Mouse (Mus musculus) liver, embryonic 16.5 days (tissue): Measurements from ENCODE around the gene Ccr10. TPM values are rescaled to one million over a fixed set of nuclear protein-coding genes. Genes with fewer than 3 reads are reported as not detected.
A peak's percentile ranks its signal among the peaks of the same experiment; 100 is the strongest.
"Not testable (repeated sequence)": the region's sequence is repeated elsewhere in the genome, so short reads cannot be mapped to it uniquely, and the experiment has no call there.

ENCODE experiments used
- ATAC-seq: fragments of 200-750 bp; cut with Nextera tagmentation; 2 replicates; pipeline ENCODE4 v1.8.0; 2017; ENCODE audit warnings: low read depth, mild to moderate bottlenecking, moderate number of reproducible peaks, moderate library complexity
- H3K27ac ChIP-seq: fragments of 300-500 bp; sonication (generic); 2 replicates; pipeline ENCODE4 v1.5.1; 2014; ENCODE audit warnings: mild to moderate bottlenecking, low read length
- H3K27me3 ChIP-seq: fragments of 300-500 bp; sonication (generic); 2 replicates; pipeline ENCODE4 v1.6.1; 2014; ENCODE audit warnings: low read depth, low read length, mixed read lengths; ENCODE audit not compliant: control insufficient read depth, insufficient read depth
- H3K36me3 ChIP-seq: fragments of 300-500 bp; sonication (generic); 2 replicates; pipeline ENCODE4 v1.6.1; 2014; ENCODE audit warnings: mild to moderate bottlenecking; ENCODE audit not compliant: control insufficient read depth, insufficient read depth
- H3K4me1 ChIP-seq: fragments of 300-500 bp; sonication (generic); 2 replicates; pipeline ENCODE4 v1.6.1; 2014; ENCODE audit warnings: low read depth, low read length, mixed read lengths; ENCODE audit not compliant: control insufficient read depth
- H3K4me2 ChIP-seq: fragments of 300-500 bp; sonication (generic); 2 replicates; pipeline ENCODE4 v1.6.1; 2014; ENCODE audit warnings: low read depth, low read length, mixed read lengths
- H3K4me3 ChIP-seq: fragments of 300-500 bp; sonication (generic); 2 replicates; pipeline ENCODE4 v1.5.1; 2014; ENCODE audit warnings: low read depth, mild to moderate bottlenecking, low read length
- H3K9ac ChIP-seq: fragments of 300-500 bp; sonication (generic); 2 replicates; pipeline ENCODE4 v1.6.1; 2014; ENCODE audit warnings: low read depth, low read length
- H3K9me3 ChIP-seq: fragments of 300-500 bp; sonication (generic); replicated peaks from 2 replicates; pipeline ENCODE4 v1.6.1; 2016; ENCODE audit warnings: low read length; ENCODE audit not compliant: control insufficient read depth
- WGBS: fragments of 180-500 bp; shearing (Covaris S2); extraction: QIAGEN DNeasy Blood & Tissue Kit; methylation state at CpG from one replicate; pipeline ENCODE4 v1.1.7; 2014; ENCODE audit not compliant: insufficient replicate concordance; 5-methylcytosine and 5-hydroxymethylcytosine counted together
- polyA plus RNA-seq: library from polyadenylated mRNA; unstranded; fragments of >200 nt; fragmentation: Nextera tagmentation; extraction: Ambion mirVana; gene quantifications from 2 replicates; pipeline ENCODE4 v1.2.1, GENCODE M21; 2015

The Ccr10 gene
- polyA plus RNA-seq, 1 experiment from 2014 or later, result 0.05 TPM

GRCm38 (mm10) chr11:101163476-101164350 is 11.5 kb downstream of the Ccr10 start:
- Histone ChIP-seq H3K4me1 (peaks cover 20% of the 10 kb centered on the region), H3K36me3 (no peaks in the 10 kb centered on the region), H3K27me3 (peaks cover 66% of the 10 kb centered on the region), H3K4me2 (peak overlapping the region; percentile 17; the same call in 1 of the 2 replicates), H3K27ac (no peak overlapping the region), H3K9ac (no peak overlapping the region), H3K4me3 (no peak overlapping the region; the same call in 1 of the 2 replicates), H3K9me3 (no peaks in the 10 kb centered on the region)
- no peak for ATAC-seq
- 14% methylated on average over 49 of the region's 49 CpGs for WGBS

GRCm38 (mm10) chr11:101162772-101163171 is 12.5 kb downstream of the Ccr10 start:
- Histone ChIP-seq H3K4me3 (no peak overlapping the region), H3K36me3 (no peaks in the 10 kb centered on the region), H3K27ac (no peak overlapping the region), H3K9me3 (no peaks in the 10 kb centered on the region), H3K4me2 (no peak overlapping the region), H3K4me1 (peaks cover 20% of the 10 kb centered on the region), H3K27me3 (peaks cover 57% of the 10 kb centered on the region), H3K9ac (no peak overlapping the region)
- 62% methylated on average over 5 of the region's 5 CpGs for WGBS
- no peak for ATAC-seq

- ATAC-seq, result no peak
- Histone ChIP-seq H3K9ac (no peak overlapping the region), H3K9me3 (no peaks in the 10 kb centered on the region), H3K4me2 (no peak overlapping the region), H3K27me3 (peaks cover 52% of the 10 kb centered on the region), H3K4me3 (no peak overlapping the region), H3K4me1 (peaks cover 20% of the 10 kb centered on the region), H3K36me3 (no peaks in the 10 kb centered on the region), H3K27ac (no peak overlapping the region)
- WGBS, result 54% methylated on average over 5 of the region's 5 CpGs
Measured at GRCm38 (mm10) chr11:101162301-101162700, 12.9 kb downstream of the Ccr10 start.

GRCm38 (mm10) chr11:101161551-101161950 is 13.7 kb downstream of the Ccr10 start:
- H3K9ac ChIP-seq, result no peak overlapping the region
- no peaks in the 10 kb centered on the region for H3K9me3 ChIP-seq
- no peak overlapping the region for H3K27ac ChIP-seq
- no peak overlapping the region for H3K4me3 ChIP-seq
- H3K4me1 ChIP-seq, result peaks cover 20% of the 10 kb centered on the region
- H3K27me3 ChIP-seq, result peaks cover 47% of the 10 kb centered on the region
- no peaks in the 10 kb centered on the region for H3K36me3 ChIP-seq
- 73% methylated on average over 15 of the region's 15 CpGs for WGBS
- no peak overlapping the region for H3K4me2 ChIP-seq
- ATAC-seq, result no peak

- H3K4me2 ChIP-seq, H3K9me3 ChIP-seq, ATAC-seq, H3K9ac ChIP-seq, H3K36me3 ChIP-seq, H3K27ac ChIP-seq, H3K4me3 ChIP-seq: not testable (repeated sequence)
- Histone ChIP-seq H3K4me1 (peaks cover 20% of the 10 kb centered on the region), H3K27me3 (peaks cover 47% of the 10 kb centered on the region)
- WGBS, result 69% methylated on average over 4 of the region's 8 CpGs
Measured at GRCm38 (mm10) chr11:101160981-101161505, 14.2 kb downstream of the Ccr10 start.

GRCm38 (mm10) chr11:101160151-101160550 is 15.1 kb downstream of the Ccr10 start:
- not testable (repeated sequence) for H3K27ac ChIP-seq, ATAC-seq, H3K9ac ChIP-seq, H3K9me3 ChIP-seq, H3K4me3 ChIP-seq, H3K4me2 ChIP-seq, H3K36me3 ChIP-seq
- WGBS, result 38% methylated on average over 8 of the region's 10 CpGs
- Histone ChIP-seq H3K27me3 (peaks cover 47% of the 10 kb centered on the region), H3K4me1 (peaks cover 17% of the 10 kb centered on the region)

GRCm38 (mm10) chr11:101155728-101156371 is 19.4 kb downstream of the Ccr10 start, which contains the start of gene Tubg2:
Gene Tubg2, plus strand, starts transcription at chr11:101155907.
- H3K27me3 ChIP-seq, result peaks cover 17% of the 10 kb centered on the region
- no peak for ATAC-seq
- H3K9me3 ChIP-seq, result no peaks in the 10 kb centered on the region
- H3K9ac ChIP-seq, result no peak within 1 kb of the TSS
- H3K4me3 ChIP-seq, result peak within 1 kb of the TSS; percentile 24
- H3K4me1 ChIP-seq, result no peaks in the 10 kb centered on the region
- H3K36me3 ChIP-seq, result no peaks in the 10 kb centered on the region
- no peak within 1 kb of the TSS for H3K27ac ChIP-seq
- peak within 1 kb of the TSS; percentile 52 for H3K4me2 ChIP-seq
- 2% methylated on average over 36 of the region's 36 CpGs for WGBS

GRCm38 (mm10) chr11:101155151-101155550 is 20.1 kb downstream of the Ccr10 start:
- Histone ChIP-seq H3K27me3 (peaks cover 17% of the 10 kb centered on the region), H3K4me2 (no peak overlapping the region), H3K9me3 (no peaks in the 10 kb centered on the region), H3K27ac (no peak overlapping the region), H3K4me3 (no peak overlapping the region), H3K4me1 (no peaks in the 10 kb centered on the region), H3K36me3 (no peaks in the 10 kb centered on the region), H3K9ac (no peak overlapping the region)
- 52% methylated on average over 6 of the region's 6 CpGs for WGBS
- ATAC-seq, result no peak

- no peak overlapping the region for H3K27ac ChIP-seq
- H3K9me3 ChIP-seq, result no peaks in the 10 kb centered on the region
- H3K9ac ChIP-seq, result no peak overlapping the region
- H3K4me1 ChIP-seq, result no peaks in the 10 kb centered on the region
- no peaks in the 10 kb centered on the region for H3K36me3 ChIP-seq
- no peak overlapping the region for H3K4me2 ChIP-seq
- ATAC-seq, result no peak
- H3K27me3 ChIP-seq, result peaks cover 17% of the 10 kb centered on the region
- H3K4me3 ChIP-seq, result no peak overlapping the region
Measured at GRCm38 (mm10) chr11:101154648-101155047, 20.6 kb downstream of the Ccr10 start.
